Comparison of ENCODE assay signal across 14 mouse cellular contexts in the genomic region with DNA sequence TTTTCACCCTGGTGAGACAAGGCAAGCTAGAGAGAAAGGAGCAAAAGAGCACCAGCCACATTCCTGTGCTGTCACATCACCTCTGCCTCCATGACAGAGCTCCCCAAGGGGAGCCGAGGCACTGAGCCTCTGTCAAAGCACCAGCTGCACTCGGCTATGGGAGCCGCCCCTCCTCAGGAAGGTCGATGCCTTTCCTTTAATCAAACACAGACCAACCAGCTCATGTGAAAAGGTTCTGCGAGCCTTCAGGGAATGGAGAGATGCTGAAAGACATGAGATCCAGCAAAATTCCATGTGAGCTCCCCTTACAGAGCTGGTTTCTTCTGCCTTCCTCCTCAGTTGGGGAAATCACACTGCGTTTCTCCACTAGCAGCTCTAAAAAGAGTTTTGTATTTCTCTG.
DNase-seq lines count a peak whose midpoint lies in the region; ATAC-seq and TF ChIP-seq lines count a peak whose summit lies in the region.
"Had no signal": no experiment of that assay in that cellular context is flagged by ENCODE, and none has a peak within 500 bp of the region (broad histone marks: within the 10 kb centered on the region; RNA-seq: fewer than 3 reads in every experiment).

No protein-coding gene starts in this region.

- DNase-seq in hindbrain, embryonic 10.5 days (ENCODE audit: low spot score): peak; percentile 38
- no peak for DNase-seq in hindbrain, embryonic 14.5 days (ENCODE audit: low spot score)
- DNase-seq in embryo, embryonic 11 days: peak; percentile 57
- DNase-seq in forelimb bud, embryonic 11.5 days (ENCODE audit: low read depth, low spot score): peak; percentile 19
- no peak for DNase-seq in heart, embryonic 10.5 days (ENCODE audit: low spot score)
- no peak for DNase-seq in B cell, adult 2 months
- no peak for DNase-seq in cerebellum, adult 2 months
- DNase-seq: heart, adult 18-20 months; kidney, postnatal 14 days; layer of hippocampus, adult 9-11 months; liver, embryonic 13.5 days had no signal

- no peak overlapping the region for H3K27ac ChIP-seq in hindbrain, embryonic 10.5 days
- no peak overlapping the region for H3K27ac ChIP-seq in hindbrain, embryonic 14.5 days
- H3K27ac ChIP-seq in limb, embryonic 15.5 days: peak overlapping the region; percentile 22; the same call in 1 of the 2 replicates
- H3K27ac ChIP-seq in heart, embryonic 10.5 days: no peak overlapping the region
- H3K27ac ChIP-seq in cerebellum, adult 2 months (ENCODE audit: insufficient read depth, low read length): no peak overlapping the region
- H3K27ac ChIP-seq: liver, embryonic 13.5 days had no signal

- no peak for ATAC-seq in hindbrain, embryonic 14.5 days (ENCODE audit: low FRiP score)
- no peak for ATAC-seq in limb, embryonic 15.5 days (ENCODE audit: insufficient number of reproducible peaks, low FRiP score, low TSS enrichment, low read depth)
- ATAC-seq: intestine, postnatal 0 days had no signal

- no peak overlapping the region for H3K4me3 ChIP-seq in hindbrain, embryonic 10.5 days
- no peak overlapping the region for H3K4me3 ChIP-seq in hindbrain, embryonic 14.5 days (replicated peaks; ENCODE audit: low read length)
- H3K4me3 ChIP-seq in limb, embryonic 15.5 days: no peak overlapping the region
- no peak overlapping the region for H3K4me3 ChIP-seq in heart, embryonic 10.5 days
- no peak overlapping the region for H3K4me3 ChIP-seq in cerebellum, adult 2 months (replicated peaks; ENCODE audit: insufficient read depth, low read depth, low read length)
- H3K4me3 ChIP-seq: liver, embryonic 13.5 days; megakaryocyte, embryonic 14.5 days had no signal

- no peaks in the 10 kb centered on the region for H3K36me3 ChIP-seq in hindbrain, embryonic 10.5 days
- H3K36me3 ChIP-seq in hindbrain, embryonic 14.5 days (replicated peaks; ENCODE audit: control insufficient read depth, insufficient read depth): no peaks in the 10 kb centered on the region
- H3K36me3 ChIP-seq in limb, embryonic 15.5 days: no peaks in the 10 kb centered on the region
- H3K36me3 ChIP-seq in heart, embryonic 10.5 days: no peaks in the 10 kb centered on the region
- H3K36me3 ChIP-seq: liver, embryonic 13.5 days had no signal

- no peaks in the 10 kb centered on the region for H3K9me3 ChIP-seq in hindbrain, embryonic 10.5 days
- no peaks in the 10 kb centered on the region for H3K9me3 ChIP-seq in hindbrain, embryonic 14.5 days (ENCODE audit: control insufficient read depth, low read length)
- H3K9me3 ChIP-seq in limb, embryonic 15.5 days: no peaks in the 10 kb centered on the region
- H3K9me3 ChIP-seq in heart, embryonic 10.5 days: no peaks in the 10 kb centered on the region
- H3K9me3 ChIP-seq: liver, embryonic 13.5 days; megakaryocyte, embryonic 14.5 days had no signal

- TF ChIP-seq POLR2A in cerebellum, adult 2 months (IDR thresholded peaks at IDR 0.05; ENCODE audit: borderline replicate concordance, insufficient read depth, low read length): no peak

- no peak overlapping the region for H3K9ac ChIP-seq in hindbrain, embryonic 14.5 days
- no peak overlapping the region for H3K9ac ChIP-seq in limb, embryonic 15.5 days
- H3K9ac ChIP-seq: liver, embryonic 13.5 days had no signal

- peaks cover 12% of the 10 kb centered on the region for H3K4me1 ChIP-seq in hindbrain, embryonic 10.5 days (replicated peaks)
- H3K4me1 ChIP-seq in hindbrain, embryonic 14.5 days (replicated peaks; ENCODE audit: control insufficient read depth, insufficient read depth, low read length): no peaks in the 10 kb centered on the region
- peaks cover 13% of the 10 kb centered on the region; the same call in 1 of the 2 replicates for H3K4me1 ChIP-seq in limb, embryonic 15.5 days
- H3K4me1 ChIP-seq in heart, embryonic 10.5 days: no peaks in the 10 kb centered on the region
- H3K4me1 ChIP-seq in cerebellum, adult 2 months (ENCODE audit: control insufficient read depth, insufficient read depth, low read length): no peaks in the 10 kb centered on the region
- H3K4me1 ChIP-seq: liver, embryonic 13.5 days; megakaryocyte, embryonic 14.5 days had no signal

- WGBS in hindbrain, embryonic 10.5 days: 38% methylated on average over 6 of the region's 6 CpGs
- WGBS in hindbrain, embryonic 14.5 days: 45% methylated on average over 6 of the region's 6 CpGs
- 19% methylated on average over 6 of the region's 6 CpGs for WGBS in limb, embryonic 15.5 days
- WGBS in heart, embryonic 10.5 days: 39% methylated on average over 6 of the region's 6 CpGs
- 35% methylated on average over 6 of the region's 6 CpGs for WGBS in cerebellum, adult 2 months

- H3K4me2 ChIP-seq in hindbrain, embryonic 14.5 days (replicated peaks): no peak overlapping the region
- no peak overlapping the region for H3K4me2 ChIP-seq in limb, embryonic 15.5 days
- H3K4me2 ChIP-seq: liver, embryonic 13.5 days had no signal

- no peak for TF ChIP-seq CTCF in cerebellum, adult 2 months (IDR thresholded peaks at IDR 0.05; ENCODE audit: borderline replicate concordance, insufficient read depth, low read depth, low read length)

- no peaks in the 10 kb centered on the region for H3K27me3 ChIP-seq in hindbrain, embryonic 10.5 days (ENCODE audit: insufficient read depth, poor library complexity, severe bottlenecking)
- no peaks in the 10 kb centered on the region for H3K27me3 ChIP-seq in hindbrain, embryonic 14.5 days (ENCODE audit: control insufficient read depth, insufficient read depth, low read length)
- no peaks in the 10 kb centered on the region for H3K27me3 ChIP-seq in limb, embryonic 15.5 days
- no peaks in the 10 kb centered on the region for H3K27me3 ChIP-seq in heart, embryonic 10.5 days (ENCODE audit: insufficient read depth, poor library complexity, severe bottlenecking)
- no peaks in the 10 kb centered on the region for H3K27me3 ChIP-seq in cerebellum, adult 2 months (ENCODE audit: control insufficient read depth, insufficient read depth, low read length)
- H3K27me3 ChIP-seq: liver, embryonic 13.5 days; megakaryocyte, embryonic 14.5 days had no signal

Comparison
In these comparisons a context has a peak if more than half of its experiments do, and no peak if none do; other contexts are left out.
1. DNase-seq: peak in hindbrain, embryonic 10.5 days (single experiment), embryo, embryonic 11 days (single experiment) and forelimb bud, embryonic 11.5 days (single experiment); none in hindbrain, embryonic 14.5 days (single experiment), heart, embryonic 10.5 days (single experiment), B cell, adult 2 months (0 of 2) and cerebellum, adult 2 months (0 of 2).